ENCODE assay signal across 12 mouse cellular contexts in genomic region chr6:97305010-97305409, GRCm38 (mm10). TPM values are rescaled to one million over a fixed set of nuclear protein-coding genes. Genes with fewer than 3 reads are reported as not detected.
DNase-seq lines count a peak whose midpoint lies in the region; ATAC-seq and TF ChIP-seq lines count a peak whose summit lies in the region.
"Had no signal": no experiment of that assay in that cellular context is flagged by ENCODE, and none has a peak within 500 bp of the region (broad histone marks: within the 10 kb centered on the region; RNA-seq: fewer than 3 reads in every experiment).

No protein-coding gene starts in this region.

- no peak for TF ChIP-seq CTCF in forebrain, postnatal 0 days (IDR thresholded peaks at IDR 0.05; ENCODE audit: low read depth)
- TF ChIP-seq CTCF in layer of hippocampus, adult 2 months (conservative IDR thresholded peaks at IDR 0.05) = no peak
- no peak for TF ChIP-seq CTCF in brain, embryonic 14.5 days (IDR thresholded peaks at IDR 0.05; ENCODE audit: borderline replicate concordance, extremely low read depth, insufficient read depth, insufficient read length)

- no peak overlapping the region; the same call in 1 of the 2 replicates for H3K27ac ChIP-seq in forebrain, embryonic 14.5 days (ENCODE audit: low read depth, low read length)
- no peak overlapping the region for H3K27ac ChIP-seq in forebrain, postnatal 0 days (ENCODE audit: low read depth, low read length)
- peak overlapping the region; percentile 77 for H3K27ac ChIP-seq in layer of hippocampus, adult 2 months
- no peak overlapping the region for H3K27ac ChIP-seq in heart, embryonic 15.5 days
- H3K27ac ChIP-seq: hindbrain, embryonic 15.5 days; neural tube, embryonic 12.5 days had no signal

- peaks cover 54% of the 10 kb centered on the region for H3K36me3 ChIP-seq in forebrain, embryonic 14.5 days (ENCODE audit: control insufficient read depth, insufficient read depth, low read length)
- H3K36me3 ChIP-seq in forebrain, postnatal 0 days (ENCODE audit: insufficient read depth) = peaks cover 17% of the 10 kb centered on the region; the same call in 1 of the 2 replicates
- no peaks in the 10 kb centered on the region; the same call in 1 of the 2 replicates for H3K36me3 ChIP-seq in heart, embryonic 15.5 days

- peak; percentile 21 for DNase-seq in forebrain, embryonic 14.5 days (ENCODE audit: low spot score)
- no peak for DNase-seq in forebrain, postnatal 0 days
- DNase-seq in layer of hippocampus, adult 2 months (ENCODE audit: low spot score in 2 of 2) = no peak
- no peak for DNase-seq in layer of hippocampus, adult 9-10 months (ENCODE audit: low spot score)
- DNase-seq in brain, embryonic 14.5 days (ENCODE audit: low read depth) = peak; percentile 48
- DNase-seq in spleen, adult 12 weeks (ENCODE audit: low spot score) = no peak
- DNase-seq in adrenal gland, postnatal 14 days = no peak
- DNase-seq: lung, postnatal 10 days had no signal

- no peak for ATAC-seq in forebrain, embryonic 14.5 days
- no peak for ATAC-seq in forebrain, postnatal 0 days
- no peak for ATAC-seq in heart, embryonic 15.5 days (replicated peaks; ENCODE audit: insufficient number of reproducible peaks, insufficient read depth, low FRiP score, low read depth)

- no peak overlapping the region for H3K4me3 ChIP-seq in forebrain, embryonic 14.5 days (ENCODE audit: low read depth, low read length)
- no peak overlapping the region for H3K4me3 ChIP-seq in forebrain, postnatal 0 days (ENCODE audit: low read depth, low read length)
- H3K4me3 ChIP-seq in layer of hippocampus, adult 2 months = peak overlapping the region; percentile 31; the same call in 1 of the 2 replicates
- H3K4me3 ChIP-seq in heart, embryonic 15.5 days = no peak overlapping the region
- H3K4me3 ChIP-seq: hindbrain, embryonic 15.5 days; neural tube, embryonic 12.5 days had no signal

- H3K9ac ChIP-seq in forebrain, embryonic 14.5 days (ENCODE audit: low read length) = no peak overlapping the region
- H3K9ac ChIP-seq in forebrain, postnatal 0 days = no peak overlapping the region
- no peak overlapping the region for H3K9ac ChIP-seq in heart, embryonic 15.5 days
- H3K9ac ChIP-seq: hindbrain, embryonic 15.5 days; neural tube, embryonic 12.5 days had no signal

- no peak for TF ChIP-seq POLR2A in brain, embryonic 14.5 days (IDR thresholded peaks at IDR 0.05; ENCODE audit: borderline replicate concordance, extremely low read depth, insufficient read depth, insufficient read length, poor library complexity, severe bottlenecking)

- H3K9me3 ChIP-seq in forebrain, embryonic 14.5 days (replicated peaks; ENCODE audit: control insufficient read depth, low read length) = no peaks in the 10 kb centered on the region
- no peaks in the 10 kb centered on the region for H3K9me3 ChIP-seq in forebrain, postnatal 0 days (ENCODE audit: low read length)
- no peaks in the 10 kb centered on the region for H3K9me3 ChIP-seq in heart, embryonic 15.5 days (replicated peaks)
- H3K9me3 ChIP-seq: hindbrain, embryonic 15.5 days; neural tube, embryonic 12.5 days had no signal

- H3K4me2 ChIP-seq in forebrain, embryonic 14.5 days (ENCODE audit: low read length) = no peak overlapping the region
- no peak overlapping the region for H3K4me2 ChIP-seq in forebrain, postnatal 0 days (ENCODE audit: low read depth)
- H3K4me2 ChIP-seq in heart, embryonic 15.5 days = peak overlapping the region; percentile 23
- H3K4me2 ChIP-seq: hindbrain, embryonic 15.5 days; neural tube, embryonic 12.5 days had no signal

- H3K4me1 ChIP-seq in forebrain, embryonic 14.5 days (ENCODE audit: control insufficient read depth, insufficient read depth, low read length) = peaks cover 8% of the 10 kb centered on the region
- H3K4me1 ChIP-seq in forebrain, postnatal 0 days (ENCODE audit: insufficient read depth) = no peaks in the 10 kb centered on the region
- peaks cover 12% of the 10 kb centered on the region for H3K4me1 ChIP-seq in heart, embryonic 15.5 days (replicated peaks)
- H3K4me1 ChIP-seq: neural tube, embryonic 12.5 days had no signal

- WGBS in forebrain, embryonic 14.5 days = 60% methylated on average over 11 of the region's 11 CpGs
- 46% methylated on average over 11 of the region's 11 CpGs for WGBS in forebrain, postnatal 0 days
- 55% methylated on average over 11 of the region's 11 CpGs for WGBS in heart, embryonic 15.5 days

- H3K27me3 ChIP-seq in forebrain, embryonic 14.5 days (replicated peaks; ENCODE audit: control insufficient read depth, insufficient read depth, low read length) = no peaks in the 10 kb centered on the region
- H3K27me3 ChIP-seq in forebrain, postnatal 0 days (ENCODE audit: insufficient read depth, low read length) = no peaks in the 10 kb centered on the region
- H3K27me3 ChIP-seq in heart, embryonic 15.5 days = no peaks in the 10 kb centered on the region
- H3K27me3 ChIP-seq: hindbrain, embryonic 15.5 days; neural tube, embryonic 12.5 days had no signal

RNA-seq across cellular contexts. Expression of gene Lmod3, which starts 52.5 kb away (rescaled TPM):
- not detected in 2 replicates for polyA plus RNA-seq in forebrain, embryonic 14.5 days (2014; fragmentation: Nextera tagmentation; extraction: Ambion mirVana)
- total RNA-seq in forebrain, postnatal 0 days (2014; rRNA removed) = 0.05 and 0.46 TPM in 2 replicates
- polyA plus RNA-seq in forebrain, postnatal 0 days (2015; fragmentation: Nextera tagmentation; extraction: Ambion mirVana) = 0.08 and 0.11 TPM in 2 replicates
- not detected for total RNA-seq in layer of hippocampus, adult 2 months (2021)
- polyA plus RNA-seq in brain, embryonic 14.5 days (2012; rRNA removed) = 0.05 and 0.09 TPM in 2 replicates
- 16.8 and 24.7 TPM in 2 replicates for polyA plus RNA-seq in heart, embryonic 15.5 days (2015; fragmentation: Nextera tagmentation; extraction: Ambion mirVana)
- not detected in 2 replicates for total RNA-seq in adrenal gland, postnatal 14 days (2021)
- total RNA-seq: layer of hippocampus, postnatal 25 days had no signal
- polyA plus RNA-seq: hindbrain, embryonic 15.5 days had no signal

Comparison
In these comparisons a context has a peak if more than half of its experiments do, and no peak if none do; other contexts are left out.
1. DNase-seq: peak in forebrain, embryonic 14.5 days (single experiment) and brain, embryonic 14.5 days (single experiment); none in forebrain, postnatal 0 days (single experiment), layer of hippocampus, adult 2 months (0 of 2), layer of hippocampus, adult 9-10 months (single experiment), spleen, adult 12 weeks (single experiment) and adrenal gland, postnatal 14 days (single experiment).
2. RNA of gene Lmod3, which starts 52.5 kb away (polyA plus RNA-seq): 16.8 to 24.7 TPM in heart, embryonic 15.5 days; 0.08 to 0.11 TPM in forebrain, postnatal 0 days, 0.05 to 0.09 TPM in brain, embryonic 14.5 days and not detected in forebrain, embryonic 14.5 days; every median in the first group is over 10 times any median in the second.